Mouse (Mus musculus) testis, adult 2 months (tissue): ENCODE results near the gene Krt86. TPM values are rescaled to one million over a fixed set of nuclear protein-coding genes. Genes with fewer than 3 reads are reported as not detected.

Experiments used
- H3K27ac ChIP-seq: fragments of 200-500 bp; 2 replicates; pipeline ENCODE4 v1.5.1; 2012; ENCODE audit warnings: low read depth, low read length; ENCODE audit not compliant: control insufficient read depth, insufficient read depth
- H3K27me3 ChIP-seq: fragments of 200-500 bp; 2 replicates; pipeline ENCODE4 v1.6.1; 2012; ENCODE audit warnings: mild to moderate bottlenecking, low read length, moderate library complexity; ENCODE audit not compliant: control insufficient read depth, insufficient read depth
- H3K36me3 ChIP-seq: fragments of 200-500 bp; 2 replicates; pipeline ENCODE4 v1.6.1; 2012; ENCODE audit warnings: mild to moderate bottlenecking, low read length; ENCODE audit not compliant: control insufficient read depth, insufficient read depth
- H3K4me1 ChIP-seq: fragments of 200-500 bp; 2 replicates; pipeline ENCODE4 v1.6.1; 2012; ENCODE audit warnings: low read length; ENCODE audit not compliant: control insufficient read depth, insufficient read depth
- H3K4me3 ChIP-seq: fragments of 200-500 bp; 2 replicates; pipeline ENCODE4 v1.5.1; 2012; ENCODE audit warnings: low read depth, mild to moderate bottlenecking, low read length, moderate library complexity, mixed read lengths; ENCODE audit not compliant: control insufficient read depth
- CTCF ChIP-seq: fragments of 200-500 bp; IDR thresholded peaks from 2 replicates; pipeline ENCODE4 v1.5.1; 2012; ENCODE audit warnings: low read depth, mild to moderate bottlenecking, inconsistent platforms, low read length, moderate library complexity; ENCODE audit not compliant: control insufficient read depth, insufficient read depth, insufficient replicate concordance
- POLR2A ChIP-seq: fragments of 200-500 bp; IDR thresholded peaks from 2 replicates; pipeline ENCODE4 v1.6.1; 2012; ENCODE audit warnings: low read depth, mild to moderate bottlenecking, inconsistent platforms, low read length, moderate library complexity; ENCODE audit not compliant: control insufficient read depth
- polyA plus RNA-seq: library from polyadenylated mRNA; depleted of rRNA; stranded (reverse); fragments of >200 nt; gene quantifications from 2 replicates; pipeline ENCODE4 v1.2.3, GENCODE M21; 2012

Gene Krt86
- polyA plus RNA-seq, 1 experiment, result 0.12 TPM

DNA sequence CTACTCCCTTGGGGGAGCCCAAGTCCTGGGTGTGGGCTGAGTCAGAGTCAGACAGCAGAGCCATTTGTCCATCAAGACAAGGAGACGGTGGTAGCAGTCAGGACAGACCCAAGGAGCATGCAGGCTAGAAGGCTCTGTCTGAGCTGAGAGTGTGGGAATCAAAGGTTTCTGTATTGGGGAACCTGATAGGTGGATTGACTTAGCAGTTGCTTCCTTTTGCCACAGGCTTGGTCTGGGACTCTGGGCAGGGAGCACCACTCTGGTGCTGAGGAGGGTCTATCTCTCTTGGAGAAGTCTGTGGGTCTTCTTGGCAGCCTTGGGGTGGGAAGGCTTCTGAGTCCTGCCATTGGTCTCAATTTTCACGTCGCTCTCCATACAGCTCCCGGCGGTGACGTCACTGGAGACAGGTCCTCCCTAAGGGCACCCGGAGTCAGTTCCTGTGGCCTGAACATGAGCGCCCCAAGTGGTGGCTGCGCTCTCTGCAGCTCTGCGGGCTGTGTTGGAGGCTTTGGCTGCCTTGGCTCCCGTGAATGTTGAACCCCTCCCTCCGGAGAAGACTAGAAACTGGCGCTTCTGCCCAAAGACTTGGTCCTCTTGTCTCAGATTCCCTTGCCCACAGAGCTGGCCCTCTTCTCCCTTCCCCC, 20.1 kb upstream of the Krt86 start:
- Histone ChIP-seq H3K27ac (no peak overlapping the region), H3K4me3 (no peak overlapping the region), H3K36me3 (no peaks in the 10 kb centered on the region), H3K4me1 (peaks cover 2% of the 10 kb centered on the region; the same call in 1 of the 2 replicates), H3K27me3 (no peaks in the 10 kb centered on the region)
- TF ChIP-seq POLR2A (no peak), CTCF (peak; percentile 81; the same call in 1 of the 2 replicates)

DNA sequence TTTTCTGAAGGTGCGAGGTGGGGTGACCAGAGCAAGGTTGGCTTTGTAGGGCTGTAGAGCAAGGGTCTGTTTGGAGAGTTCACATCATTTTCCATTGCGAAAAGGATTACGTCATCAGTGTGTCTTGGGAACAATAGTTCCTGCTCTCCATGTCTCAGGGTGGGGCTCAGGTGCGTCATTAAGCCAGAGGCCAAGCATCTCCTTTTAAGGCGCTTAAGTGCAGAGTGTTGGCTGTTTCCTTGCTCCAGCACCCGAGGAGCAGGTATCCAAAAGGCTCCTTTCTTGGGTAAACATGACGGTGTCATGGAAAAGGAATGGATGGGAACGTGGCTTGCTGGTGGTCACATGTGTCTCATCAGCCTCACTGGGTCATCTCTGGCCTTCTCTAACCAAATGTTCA, 18.5 kb upstream of the Krt86 start:
- Histone ChIP-seq H3K36me3 (no peaks in the 10 kb centered on the region), H3K27me3 (no peaks in the 10 kb centered on the region), H3K27ac (no peak overlapping the region), H3K4me3 (no peak overlapping the region), H3K4me1 (peaks cover 2% of the 10 kb centered on the region; the same call in 1 of the 2 replicates)
- TF ChIP-seq CTCF, result no peak
- TF ChIP-seq POLR2A, result no peak

DNA sequence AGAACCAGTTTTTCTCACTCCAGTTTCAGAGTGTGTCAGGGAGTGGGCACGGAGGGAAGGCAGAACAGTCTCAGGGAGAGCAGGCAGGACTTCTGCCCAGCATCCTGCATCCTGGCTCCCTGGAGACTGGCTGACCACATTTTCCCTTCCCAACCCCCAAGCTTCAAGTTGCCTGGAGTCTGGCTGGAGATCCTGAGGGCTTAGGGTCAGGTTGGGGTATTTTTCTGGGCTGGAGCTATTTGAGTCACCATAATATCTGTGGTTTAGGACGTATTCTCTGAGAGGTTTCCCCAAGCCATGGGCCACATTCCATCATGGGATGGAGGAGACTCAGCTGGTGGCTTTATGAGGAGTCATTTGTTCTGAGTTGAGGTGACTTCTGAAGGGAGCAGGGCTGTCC, 18.0 kb upstream of the Krt86 start:
- no peaks in the 10 kb centered on the region for H3K36me3 ChIP-seq
- H3K4me1 ChIP-seq, result peaks cover 2% of the 10 kb centered on the region; the same call in 1 of the 2 replicates
- TF ChIP-seq CTCF, result no peak
- no peak for TF ChIP-seq POLR2A
- no peak overlapping the region for H3K27ac ChIP-seq
- H3K4me3 ChIP-seq, result no peak overlapping the region
- no peaks in the 10 kb centered on the region for H3K27me3 ChIP-seq

DNA sequence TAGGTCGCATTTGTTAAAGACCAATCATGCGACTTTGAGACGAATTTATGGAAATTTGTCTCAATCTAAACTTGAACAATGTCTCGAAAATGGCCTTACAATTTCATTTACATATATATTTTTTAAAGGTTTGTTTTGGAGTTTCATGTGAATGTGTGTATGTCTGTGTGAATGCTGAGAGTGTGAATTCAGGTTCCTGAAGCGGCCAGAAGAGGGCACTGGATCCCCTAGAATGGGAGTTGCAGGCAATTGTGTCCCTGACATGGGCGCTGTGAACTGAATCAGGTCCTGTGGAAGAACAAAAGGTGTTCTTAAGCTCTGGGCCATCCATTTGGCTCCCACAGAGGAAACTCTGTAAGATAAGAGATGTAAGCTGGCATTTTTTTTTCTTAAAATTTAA, 17.4 kb upstream of the Krt86 start:
- peaks cover 2% of the 10 kb centered on the region; the same call in 1 of the 2 replicates for H3K4me1 ChIP-seq

DNA sequence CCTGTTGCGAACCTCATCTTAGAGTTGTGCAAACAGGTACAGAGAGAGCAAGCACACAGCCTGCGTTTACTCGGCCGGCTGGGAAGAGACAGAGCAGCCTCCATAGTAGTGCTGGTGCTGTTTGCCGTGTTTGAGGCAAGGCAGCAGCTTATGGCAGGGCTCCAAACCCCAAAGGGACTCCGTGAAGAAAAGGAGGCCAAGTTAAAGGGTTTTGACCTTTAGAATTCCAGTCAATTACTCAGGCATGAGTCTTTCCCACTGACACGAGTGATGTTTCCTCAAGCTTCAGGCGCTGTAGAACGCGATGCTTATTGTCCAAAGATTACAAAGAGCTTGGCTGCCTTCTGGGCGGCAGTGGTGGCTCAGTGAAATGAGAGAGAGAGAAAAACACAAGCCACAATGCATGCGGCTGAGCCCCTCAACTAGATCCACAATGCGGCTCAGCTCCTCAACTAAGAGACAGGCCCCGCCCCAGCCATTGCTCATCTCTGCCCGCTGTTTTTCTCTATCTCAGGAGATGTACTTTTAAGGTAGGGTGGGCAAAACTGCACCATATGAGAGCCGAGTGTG, 14.8 kb upstream of the Krt86 start:
- H3K36me3 ChIP-seq, result no peaks in the 10 kb centered on the region
- no peak overlapping the region for H3K4me3 ChIP-seq
- no peaks in the 10 kb centered on the region; the same call in 1 of the 2 replicates for H3K4me1 ChIP-seq
- H3K27me3 ChIP-seq, result no peaks in the 10 kb centered on the region
- no peak overlapping the region for H3K27ac ChIP-seq
- TF ChIP-seq CTCF (no peak), POLR2A (no peak)

More for the DNA sequence above, 17.4 kb upstream of the Krt86 start:
- TF ChIP-seq POLR2A (no peak), CTCF (no peak)
- Histone ChIP-seq H3K27me3 (no peaks in the 10 kb centered on the region), H3K36me3 (no peaks in the 10 kb centered on the region), H3K4me3 (no peak overlapping the region), H3K27ac (no peak overlapping the region)

DNA sequence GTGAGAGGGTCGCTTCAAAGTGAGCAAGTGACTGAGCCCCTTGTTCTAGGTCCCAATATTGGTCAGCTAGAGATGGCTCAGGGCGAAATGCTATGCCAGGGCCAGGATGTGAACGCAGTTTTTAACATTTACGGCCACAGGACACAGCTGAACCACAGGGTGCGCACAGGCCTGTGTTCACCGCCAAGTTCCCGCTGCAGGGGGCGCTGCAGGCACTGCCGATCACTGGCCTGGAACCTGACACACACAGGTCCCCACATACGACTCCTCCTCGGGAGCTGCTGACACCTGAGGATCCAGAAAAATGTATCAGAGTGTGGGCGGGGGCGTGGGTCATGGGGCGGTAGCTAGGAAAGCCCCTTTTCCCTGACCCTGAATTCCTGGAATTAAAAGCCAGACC, 14.0 kb upstream of the Krt86 start:
- Histone ChIP-seq H3K36me3 (no peaks in the 10 kb centered on the region), H3K4me1 (peaks cover 3% of the 10 kb centered on the region), H3K27me3 (no peaks in the 10 kb centered on the region), H3K27ac (no peak overlapping the region), H3K4me3 (no peak overlapping the region)
- TF ChIP-seq POLR2A (no peak), CTCF (peak; percentile 45; the same call in 1 of the 2 replicates)

DNA sequence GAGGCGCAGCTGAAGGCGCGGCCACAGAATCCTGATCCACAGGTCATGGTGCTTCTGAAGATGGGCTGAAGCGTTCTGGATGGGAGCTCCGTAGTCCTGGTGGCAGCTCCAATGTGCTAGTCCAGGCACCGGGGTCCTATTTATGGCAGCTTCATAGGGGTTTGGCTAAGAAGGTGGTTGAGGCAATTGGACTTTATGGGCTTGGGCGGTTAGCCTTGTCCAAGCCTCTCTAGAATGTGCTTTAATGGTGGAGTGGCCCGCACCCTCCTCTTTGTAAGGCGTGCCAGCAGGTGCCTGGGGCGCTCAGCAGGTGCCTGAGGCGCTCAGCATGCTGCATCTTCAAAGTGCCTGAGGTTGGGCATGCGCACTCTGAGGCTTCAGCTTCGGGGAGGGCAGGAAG, 9.6 kb upstream of the Krt86 start, which contains the start of gene Krt81:
Krt81 (minus strand) TSS at position 101 of the 400 bp plus-strand sequence.
- Histone ChIP-seq H3K36me3 (no peaks in the 10 kb centered on the region), H3K27ac (no peak within 1 kb of the TSS), H3K4me3 (no peak within 1 kb of the TSS), H3K4me1 (peaks cover 3% of the 10 kb centered on the region), H3K27me3 (no peaks in the 10 kb centered on the region)
- TF ChIP-seq POLR2A (no peak), CTCF (no peak)

DNA sequence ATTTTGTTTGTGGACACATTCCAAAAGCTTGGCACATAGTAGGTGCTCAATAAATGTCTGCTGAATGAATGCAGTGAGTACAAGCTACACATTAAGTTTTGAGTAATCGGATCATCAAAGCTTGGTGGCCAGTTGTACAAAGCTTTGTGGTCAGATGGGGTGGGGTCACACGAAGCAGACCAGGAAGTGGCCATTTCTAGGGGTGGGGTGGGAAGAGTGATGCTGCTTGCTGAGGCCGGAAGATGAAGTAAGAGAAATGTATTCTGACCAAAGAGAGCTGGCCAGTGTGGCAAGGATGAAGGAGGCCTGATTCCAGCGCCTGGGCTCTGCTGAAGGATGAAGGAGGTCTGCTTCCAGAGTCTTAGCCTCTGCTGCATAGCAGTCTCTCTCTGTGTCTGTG, 4.2 kb upstream of the Krt86 start:
- Histone ChIP-seq H3K27me3 (no peaks in the 10 kb centered on the region), H3K4me1 (no peaks in the 10 kb centered on the region), H3K4me3 (no peak overlapping the region), H3K27ac (no peak overlapping the region), H3K36me3 (no peaks in the 10 kb centered on the region)
- TF ChIP-seq POLR2A (no peak), CTCF (no peak)
